Mouse (Mus musculus) frontal cortex, adult (tissue): Measurements from ENCODE around the gene Calcb.
"Not testable (repeated sequence)": the region's sequence is repeated elsewhere in the genome, so short reads cannot be mapped to it uniquely, and the experiment has no call there.

Experiments
- ATAC-seq: cut with Nextera tagmentation; 2 replicates; pipeline ENCODE4 v1.9.2; 2017; ENCODE audit warnings: mild to moderate bottlenecking, moderate library complexity, mixed read lengths; ENCODE audit not compliant: low TSS enrichment

The Calcb gene

GRCm38 (mm10) chr7:114718300-114718699 lies at the start of gene Calcb:
TSS of gene Calcb (plus strand) at chr7:114718643.
- no peak for ATAC-seq

DNA sequence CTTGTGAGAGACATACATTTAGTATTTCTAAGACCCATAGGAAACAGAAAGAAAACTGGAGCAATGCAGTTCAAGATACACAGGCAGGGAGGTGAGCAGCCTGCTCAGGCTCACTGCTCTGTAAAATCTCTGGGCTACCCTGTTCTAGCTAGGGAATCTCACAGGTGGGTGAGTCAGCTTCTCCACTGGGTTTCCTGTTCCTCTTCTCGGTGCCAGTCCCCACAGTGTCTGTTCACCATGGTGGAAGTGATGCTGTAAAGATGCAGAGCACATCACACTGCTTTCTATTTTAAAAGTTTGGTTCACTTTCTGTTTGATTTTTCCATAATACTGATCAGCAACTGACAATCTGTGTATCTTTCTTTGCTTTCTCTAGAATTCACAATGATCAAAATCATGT lies 47.0 kb upstream of the Calcb start:
- no peak for ATAC-seq

- peak; percentile 76; the same call in 1 of the 2 replicates for ATAC-seq
Observed at GRCm38 (mm10) chr7:114672697-114673096, 45.7 kb upstream of the Calcb start.

GRCm38 (mm10) chr7:114692339-114692738 lies 26.1 kb upstream of the Calcb start:
- ATAC-seq: no peak

GRCm38 (mm10) chr7:114700871-114701270 lies 17.6 kb upstream of the Calcb start:
- no peak for ATAC-seq

GRCm38 (mm10) chr7:114706716-114707115 lies 11.7 kb upstream of the Calcb start:
- no peak for ATAC-seq

- no peak for ATAC-seq
Observed at GRCm38 (mm10) chr7:114707398-114707797, 11.0 kb upstream of the Calcb start.

GRCm38 (mm10) chr7:114710419-114710818 lies 8.0 kb upstream of the Calcb start:
- no peak for ATAC-seq

GRCm38 (mm10) chr7:114712523-114712922 lies 5.9 kb upstream of the Calcb start:
- no peak for ATAC-seq

DNA sequence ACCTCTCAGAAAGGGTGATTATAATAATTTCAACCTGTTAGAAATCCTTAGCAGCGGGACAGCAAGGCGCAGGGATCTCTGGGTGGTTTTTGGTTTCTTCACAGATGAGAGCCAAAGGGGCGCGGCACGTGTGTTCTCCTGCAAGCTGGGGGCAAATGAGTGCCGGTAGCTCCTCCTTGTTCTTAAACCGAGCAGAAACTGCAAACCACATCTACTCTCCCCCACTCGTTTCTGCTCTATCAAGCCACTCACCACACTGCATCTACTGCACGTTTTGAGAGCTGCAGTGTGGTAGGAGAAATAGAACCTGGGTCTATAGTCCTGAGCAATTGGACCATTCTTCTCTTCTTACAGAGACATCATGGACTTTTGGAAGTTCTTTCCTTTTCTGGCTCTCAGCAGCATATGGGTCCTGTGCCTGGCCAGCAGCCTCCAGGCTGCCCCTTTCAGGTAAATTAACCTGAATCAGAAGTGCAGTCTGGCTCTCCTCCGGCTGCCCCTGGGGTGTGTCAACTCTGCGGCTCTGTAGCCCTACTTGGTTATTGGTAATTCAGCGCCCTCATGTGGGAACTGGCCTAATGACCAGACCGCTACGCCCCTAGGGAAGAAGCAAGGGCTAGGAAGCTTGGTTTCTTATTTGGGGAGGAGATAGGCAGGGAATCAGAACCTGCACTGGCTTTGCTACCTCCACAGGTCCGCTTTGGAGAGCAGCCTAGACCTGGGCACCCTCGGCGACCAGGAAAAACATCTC lies 1.1 kb downstream of the Calcb start:
- ATAC-seq: no peak

GRCm38 (mm10) chr7:114729696-114730095 lies 11.3 kb downstream of the Calcb start:
- ATAC-seq: not testable (repeated sequence)

- no peak for ATAC-seq
Observed at GRCm38 (mm10) chr7:114731175-114731574, 12.7 kb downstream of the Calcb start.

DNA sequence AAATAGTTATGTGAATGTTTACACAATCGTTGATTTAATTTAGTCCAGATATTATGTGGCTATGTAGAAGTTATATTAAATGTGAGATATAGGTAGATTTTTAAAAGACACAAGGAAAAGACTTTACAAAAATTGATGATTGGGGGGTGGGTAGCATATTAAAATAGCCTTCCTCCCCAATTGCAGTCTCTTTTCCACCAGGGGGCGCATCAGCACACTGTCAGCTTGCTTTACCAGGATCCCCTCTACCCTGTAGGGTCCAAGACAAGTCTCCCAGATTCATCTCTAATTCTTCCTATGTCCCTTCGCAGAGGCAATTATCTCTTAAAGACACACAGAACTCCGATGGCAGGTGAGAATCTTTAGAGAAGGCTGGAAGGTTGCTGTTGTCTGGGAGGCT lies 13.3 kb downstream of the Calcb start:
- not testable (repeated sequence) for ATAC-seq

DNA sequence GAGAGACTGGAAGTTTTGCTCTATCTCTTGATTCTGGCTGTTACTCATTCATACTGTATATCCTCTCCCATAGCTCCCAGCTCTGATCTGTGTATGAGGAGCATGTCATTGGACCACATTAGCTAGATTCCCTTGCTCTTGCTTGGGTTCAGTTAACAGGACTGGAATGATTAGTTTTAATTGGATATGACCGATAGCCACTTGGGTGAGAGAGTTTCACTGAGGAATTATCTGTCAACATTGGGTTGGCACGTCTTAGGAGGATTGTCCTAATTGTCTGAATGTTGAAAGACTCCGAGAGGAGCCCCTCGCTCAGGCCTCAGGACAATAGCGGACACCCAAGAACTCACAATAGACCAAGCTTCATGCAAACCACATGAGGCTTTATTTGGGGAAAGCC lies 17.8 kb downstream of the Calcb start:
- ATAC-seq: no peak

GRCm38 (mm10) chr7:114738166-114738565 lies 19.7 kb downstream of the Calcb start:
- no peak for ATAC-seq

GRCm38 (mm10) chr7:114740360-114741165 lies 22.1 kb downstream of the Calcb start:
- ATAC-seq: no peak

GRCm38 (mm10) chr7:114743022-114743780 lies 24.8 kb downstream of the Calcb start, which contains the start of gene Insc:
TSS of gene Insc (plus strand) at chr7:114743694.
- no peak for ATAC-seq

- no peak for ATAC-seq
Observed at GRCm38 (mm10) chr7:114744639-114745245, 26.3 kb downstream of the Calcb start.

DNA sequence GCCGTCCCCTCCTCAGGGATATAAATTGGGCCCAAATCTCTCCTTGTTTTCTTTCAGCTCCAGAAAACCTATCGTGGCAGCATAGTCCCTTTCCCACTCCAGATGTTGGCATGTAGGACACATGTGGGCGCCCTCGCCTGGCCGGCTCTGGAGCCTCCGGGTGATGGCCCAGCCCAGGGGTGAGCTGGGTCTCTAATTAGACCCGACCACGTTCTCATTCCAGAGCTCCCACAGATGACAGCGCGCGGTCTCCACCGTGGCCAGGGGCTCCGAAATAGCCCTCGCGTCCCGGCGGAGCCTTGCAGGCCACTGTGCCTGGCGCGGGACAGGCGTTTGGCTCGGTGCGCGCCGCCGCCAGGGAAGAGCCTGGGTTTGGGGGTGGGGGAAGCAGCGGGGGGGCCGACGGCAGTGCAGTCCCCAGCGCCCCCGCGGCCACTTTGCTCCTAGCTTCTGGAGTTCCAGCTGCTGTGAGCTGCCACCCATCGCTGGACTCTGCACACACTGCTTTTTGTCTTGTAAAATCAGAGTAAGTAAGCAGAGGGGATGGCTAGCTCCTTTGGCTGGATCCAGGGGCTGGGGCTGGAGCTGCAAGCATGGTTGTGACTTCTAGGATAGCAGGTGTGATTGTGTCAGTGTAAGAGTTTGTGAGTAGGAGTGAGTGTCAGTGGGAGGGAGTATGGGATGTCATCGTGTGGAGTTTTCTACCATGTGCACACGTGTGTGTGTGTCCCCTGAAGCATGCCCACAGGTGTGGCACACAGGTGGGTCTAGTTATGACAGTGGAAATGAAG lies 27.2 kb downstream of the Calcb start:
- peak; percentile 31 for ATAC-seq

DNA sequence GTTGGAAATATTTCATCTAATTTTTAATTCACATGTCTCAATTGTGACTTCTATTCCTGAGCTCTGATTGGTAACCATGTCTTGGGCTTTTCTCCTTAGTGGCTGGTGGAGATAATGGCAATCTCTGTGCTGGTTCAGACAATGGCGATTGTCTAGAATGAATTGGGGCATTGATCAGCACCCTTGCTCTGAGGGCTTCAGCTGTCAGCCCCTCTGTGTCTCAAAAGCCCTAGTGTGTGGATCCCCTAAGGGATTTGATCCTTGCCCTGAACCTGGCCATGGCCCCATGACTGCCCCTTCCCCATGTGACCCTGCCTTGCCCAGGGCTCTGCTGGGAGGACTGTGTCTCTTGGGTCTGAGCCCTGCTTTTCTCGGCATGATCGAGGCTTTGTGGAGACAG lies 29.2 kb downstream of the Calcb start:
- peak; percentile 73 for ATAC-seq

DNA sequence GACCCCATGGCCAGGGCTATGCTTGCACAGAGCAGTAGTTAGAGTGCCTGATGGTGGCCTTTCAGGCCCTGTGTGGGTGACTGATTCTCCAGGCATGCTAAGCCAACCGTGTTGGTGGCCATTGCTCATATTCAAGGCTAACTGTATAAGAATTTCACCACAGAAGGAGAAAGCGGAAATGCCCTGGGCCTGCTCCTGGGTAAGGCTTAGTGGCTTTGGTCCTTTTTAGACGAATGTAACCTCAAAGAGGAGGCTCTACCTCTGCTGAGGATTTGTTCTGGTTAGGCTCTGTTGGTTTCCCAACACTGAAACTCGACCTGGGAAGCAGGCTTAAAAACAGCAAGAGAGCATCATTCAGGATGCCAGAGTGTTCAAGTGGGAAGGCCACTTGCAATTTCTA lies 29.8 kb downstream of the Calcb start:
- no peak for ATAC-seq
